Comparison of ENCODE assay signal across 36 mouse cellular contexts in genomic region chr2:155573001-155573400, GRCm38 (mm10). TPM values are rescaled to one million over a fixed set of nuclear protein-coding genes. Genes with fewer than 3 reads are reported as not detected.
A peak's percentile ranks its signal among the peaks of the same experiment; 100 is the strongest.
DNase-seq lines count a peak whose midpoint lies in the region; ATAC-seq and TF ChIP-seq lines count a peak whose summit lies in the region.
"Had no signal": no experiment of that assay in that cellular context is flagged by ENCODE, and none has a peak within 500 bp of the region (broad histone marks: within the 10 kb centered on the region; RNA-seq: fewer than 3 reads in every experiment).

No protein-coding gene starts in this region.

- no peak for TF ChIP-seq POLR2A in lung, adult 2 months (IDR thresholded peaks at IDR 0.05; ENCODE audit: borderline replicate concordance, extremely low read depth, low read depth, low read length)

- no peaks in the 10 kb centered on the region for H3K36me3 ChIP-seq in forebrain, embryonic 16.5 days (ENCODE audit: control insufficient read depth, insufficient read depth)
- H3K36me3 ChIP-seq: embryonic facial prominence, embryonic 10.5 days; forebrain, embryonic 12.5 days; forebrain, embryonic 15.5 days had no signal

- no peak overlapping the region for H3K4me3 ChIP-seq in lung, adult 2 months (replicated peaks; ENCODE audit: extremely low read depth, low read depth, low read length)
- H3K4me3 ChIP-seq in forebrain, embryonic 16.5 days (replicated peaks; ENCODE audit: low read length) = no peak overlapping the region
- H3K4me3 ChIP-seq: embryonic facial prominence, embryonic 10.5 days; embryonic facial prominence, embryonic 13.5 days; erythroblast, embryonic 14.5 days; forebrain, embryonic 12.5 days; forebrain, embryonic 15.5 days; heart, adult 2 months; heart, embryonic 12.5 days; heart, embryonic 15.5 days; hindbrain, embryonic 10.5 days; hindbrain, embryonic 13.5 days had no signal

- no peak for TF ChIP-seq CTCF in lung, adult 2 months (IDR thresholded peaks at IDR 0.05; ENCODE audit: insufficient read depth, low read length)

- H3K4me1 ChIP-seq in lung, adult 2 months (ENCODE audit: control insufficient read depth, insufficient read depth, low read length) = peaks cover 5% of the 10 kb centered on the region
- no peaks in the 10 kb centered on the region for H3K4me1 ChIP-seq in forebrain, embryonic 16.5 days (replicated peaks; ENCODE audit: control insufficient read depth, insufficient read depth, low read length)
- H3K4me1 ChIP-seq: heart, embryonic 12.5 days; heart, embryonic 15.5 days; hindbrain, embryonic 13.5 days had no signal

- no peaks in the 10 kb centered on the region for H3K27me3 ChIP-seq in forebrain, embryonic 16.5 days (replicated peaks; ENCODE audit: control insufficient read depth, insufficient read depth, low read length)
- H3K27me3 ChIP-seq: CH12.LX; embryonic facial prominence, embryonic 13.5 days; forebrain, embryonic 12.5 days; forebrain, embryonic 15.5 days; heart, embryonic 12.5 days; heart, embryonic 15.5 days; hindbrain, embryonic 13.5 days; Patski had no signal

- peak; percentile 48 for DNase-seq in R1 (ENCODE audit: low read depth, low spot score)
- DNase-seq in lung, adult 2 months = peak; percentile 22
- DNase-seq in lung, postnatal 10 days = peak; percentile 14
- DNase-seq in lung, postnatal 4 days = peak; percentile 30 to 66
- DNase-seq in adrenal gland, postnatal 36 days = no peak
- DNase-seq in left cerebral cortex, postnatal 25 days (ENCODE audit: low spot score in 2 of 2) = no peak
- DNase-seq: adrenal gland, adult 8-10 months; adrenal gland, postnatal 25 days; B cell, adult 2 months; cerebellum, adult 11 months; cerebellum, adult 2 months; cerebellum, adult 9-11 months; cerebellum, postnatal 25 days; gastrocnemius, postnatal 10 days; gastrocnemius, postnatal 36 days; heart, adult 2 months; heart, postnatal 10 days; heart, postnatal 36 days had no signal

- H3K4me2 ChIP-seq in forebrain, embryonic 16.5 days (ENCODE audit: low read length) = no peak overlapping the region
- H3K4me2 ChIP-seq: embryonic facial prominence, embryonic 13.5 days; forebrain, embryonic 12.5 days; forebrain, embryonic 15.5 days; heart, embryonic 12.5 days; heart, embryonic 15.5 days; hindbrain, embryonic 13.5 days had no signal

- no peak for ATAC-seq in cerebellum, adult (ENCODE audit: insufficient number of reproducible peaks, low FRiP score, low TSS enrichment)
- no peak for ATAC-seq in forebrain, embryonic 16.5 days
- ATAC-seq: activated CD4-positive, CD25-positive, alpha-beta regulatory T cell, adult 4 months; forebrain, embryonic 15.5 days; hindbrain, embryonic 16.5 days; Patski had no signal

- no peak overlapping the region for H3K27ac ChIP-seq in forebrain, embryonic 16.5 days (ENCODE audit: low read length)
- H3K27ac ChIP-seq: embryonic facial prominence, embryonic 10.5 days; embryonic facial prominence, embryonic 13.5 days; forebrain, embryonic 12.5 days; forebrain, embryonic 15.5 days; heart, adult 2 months; heart, embryonic 15.5 days; hindbrain, embryonic 10.5 days; hindbrain, embryonic 13.5 days had no signal

- intact Hi-C loops in left cerebral cortex, postnatal 25 days (cut with DNase I) = no loop called here

- no peak overlapping the region for H3K9ac ChIP-seq in forebrain, embryonic 16.5 days (replicated peaks; ENCODE audit: low read depth, low read length)
- H3K9ac ChIP-seq: embryonic facial prominence, embryonic 13.5 days; forebrain, embryonic 12.5 days; forebrain, embryonic 15.5 days; heart, embryonic 12.5 days; heart, embryonic 15.5 days; hindbrain, embryonic 13.5 days had no signal

- H3K9me3 ChIP-seq in forebrain, embryonic 16.5 days (ENCODE audit: control insufficient read depth, low read length) = no peaks in the 10 kb centered on the region
- H3K9me3 ChIP-seq: embryonic facial prominence, embryonic 10.5 days; embryonic facial prominence, embryonic 13.5 days; forebrain, embryonic 12.5 days; forebrain, embryonic 15.5 days; G1E; heart, embryonic 12.5 days; heart, embryonic 15.5 days; hindbrain, embryonic 10.5 days; hindbrain, embryonic 13.5 days had no signal

- WGBS in lung, adult 2 months = 67% methylated on average over 9 of the region's 9 CpGs
- 90% methylated on average over 9 of the region's 9 CpGs for WGBS in forebrain, embryonic 16.5 days

RNA-seq across cellular contexts. Expression of gene Gss, which starts 19.6 kb away (rescaled TPM):
- polyA plus RNA-seq in lung, adult 2 months (2012; rRNA removed) = 32.7 and 35.4 TPM in 2 replicates
- total RNA-seq in adrenal gland, postnatal 36 days (2021) = 10 to 100 TPM; 54.2 to 74.3 TPM
- polyA plus RNA-seq in forebrain, embryonic 16.5 days (2015; fragmentation: Nextera tagmentation; extraction: Ambion mirVana) = 14.1 and 15.0 TPM in 2 replicates
- total RNA-seq in left cerebral cortex, postnatal 25 days (2021) = 10 to 100 TPM; 12.9 to 14.4 TPM

RNA-seq across cellular contexts. Expression of gene Myh7b, which starts 38.0 kb away (rescaled TPM):
- 0.07 TPM in 1 of 2 replicates, not detected in the other for polyA plus RNA-seq in lung, adult 2 months (2012; rRNA removed)
- under 1 TPM; 0.03 to 0.07 TPM for total RNA-seq in adrenal gland, postnatal 36 days (2021)
- polyA plus RNA-seq in forebrain, embryonic 16.5 days (2015; fragmentation: Nextera tagmentation; extraction: Ambion mirVana) = 0.62 and 0.63 TPM in 2 replicates
- 1 to 10 TPM; 3.8 to 5.3 TPM for total RNA-seq in left cerebral cortex, postnatal 25 days (2021)
- total RNA-seq: common myeloid progenitor, adult 5-6 weeks had no signal
- polyA plus RNA-seq: activated CD4-positive, CD25-positive, alpha-beta regulatory T cell, adult 4 months had no signal

RNA-seq across cellular contexts. Expression of gene Ggt7, which starts 55.0 kb away (rescaled TPM):
- 8.0 and 8.3 TPM in 2 replicates for polyA plus RNA-seq in lung, adult 2 months (2012; rRNA removed)
- total RNA-seq in adrenal gland, postnatal 36 days (2021) = 1 to 10 TPM; 2.3 to 5.1 TPM
- polyA plus RNA-seq in forebrain, embryonic 16.5 days (2015; fragmentation: Nextera tagmentation; extraction: Ambion mirVana) = 47.2 and 62.3 TPM in 2 replicates
- total RNA-seq in left cerebral cortex, postnatal 25 days (2021) = 100 to 1,000 TPM; 115 to 122 TPM
- total RNA-seq: common myeloid progenitor, adult 5-6 weeks; G1E; granulocyte monocyte progenitor cell, adult 5-6 weeks had no signal
- polyA plus RNA-seq: erythroblast, embryonic 14.5 days; G1E had no signal

RNA-seq across cellular contexts. Expression of gene Acss2, which starts 55.3 kb away (rescaled TPM):
- polyA plus RNA-seq in lung, adult 2 months (2012; rRNA removed) = 29.7 and 52.6 TPM in 2 replicates
- 100 to 1,000 TPM in 1 of 2 experiments, 10 to 100 TPM in 1; 80.9 to 128 TPM for total RNA-seq in adrenal gland, postnatal 36 days (2021)
- polyA plus RNA-seq in forebrain, embryonic 16.5 days (2015; fragmentation: Nextera tagmentation; extraction: Ambion mirVana) = 22.3 and 22.8 TPM in 2 replicates
- total RNA-seq in left cerebral cortex, postnatal 25 days (2021) = 10 to 100 TPM; 56.4 to 60.5 TPM

Comparison
In these comparisons a context has a peak if more than half of its experiments do, and no peak if none do; other contexts are left out.
1. DNase-seq: peak in R1 (single experiment), lung, adult 2 months (single experiment), lung, postnatal 10 days (single experiment) and lung, postnatal 4 days (2 of 2); none in adrenal gland, postnatal 36 days (0 of 2) and left cerebral cortex, postnatal 25 days (0 of 2).
2. RNA of gene Myh7b, which starts 38.0 kb away (total RNA-seq): 3.8 to 5.3 TPM in left cerebral cortex, postnatal 25 days; 0.03 to 0.07 TPM in adrenal gland, postnatal 36 days; every median in the first group is over 4 times any median in the second.
3. RNA of gene Ggt7, which starts 55.0 kb away (total RNA-seq): 115 to 122 TPM in left cerebral cortex, postnatal 25 days; 2.3 to 5.1 TPM in adrenal gland, postnatal 36 days; every median in the first group is over 10 times any median in the second.